Mouse (Mus musculus) cerebellum, postnatal 14 days (tissue): ENCODE measurements around the gene Tff3.

Experiments
- DNase-seq, 2 experiments: peaks; one replicate each; pipeline ENCODE4 v3.0.0; 2021; ENCODE audit warnings: mixed read lengths in 2 of 2

Tff3 gene

DNA sequence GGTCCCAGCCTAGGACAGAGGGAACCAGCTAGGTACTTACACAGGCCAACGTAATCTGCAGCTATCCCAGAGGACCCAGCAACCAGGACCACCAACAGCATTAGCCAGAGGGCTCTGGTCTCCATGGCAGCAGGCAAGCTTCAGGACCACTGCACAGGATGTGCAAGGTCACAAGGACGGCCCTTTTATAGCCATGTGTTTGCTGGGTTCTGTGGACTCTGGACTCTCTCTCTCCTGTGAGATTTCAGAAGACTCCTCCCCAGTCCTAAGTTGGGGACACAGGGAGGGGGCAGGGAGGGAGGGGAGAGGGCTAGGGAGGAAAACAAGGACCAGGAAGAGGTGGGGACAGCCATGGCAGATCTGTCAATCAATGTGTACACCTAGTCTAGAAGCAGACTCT is at the start of gene Tff3:
Gene Tff3 (minus strand): TSS at position 195 of the 400 bp plus-strand sequence.
- peak in 1 of 2 experiments; percentile 42 for DNase-seq

DNA sequence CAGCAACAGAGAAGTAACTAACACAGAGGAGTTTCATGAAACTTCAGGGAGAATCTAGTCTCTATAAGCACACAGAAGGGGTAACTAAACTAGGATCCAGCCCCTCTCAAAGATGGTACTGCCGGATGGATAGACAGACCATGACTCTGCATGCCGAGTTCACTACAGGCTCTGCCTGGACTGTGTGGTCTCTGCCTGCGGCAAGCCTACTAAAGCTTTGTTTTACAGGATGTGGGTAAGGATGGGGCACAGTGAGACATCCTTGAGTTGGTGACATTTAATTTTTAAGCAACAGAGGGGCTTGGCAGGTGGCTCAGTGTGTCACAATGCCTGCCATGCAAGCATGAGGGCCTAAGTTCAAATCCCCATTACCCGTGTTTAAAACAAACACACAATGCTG is 46.9 kb upstream of the Tff3 start:
- DNase-seq: no peak

DNA sequence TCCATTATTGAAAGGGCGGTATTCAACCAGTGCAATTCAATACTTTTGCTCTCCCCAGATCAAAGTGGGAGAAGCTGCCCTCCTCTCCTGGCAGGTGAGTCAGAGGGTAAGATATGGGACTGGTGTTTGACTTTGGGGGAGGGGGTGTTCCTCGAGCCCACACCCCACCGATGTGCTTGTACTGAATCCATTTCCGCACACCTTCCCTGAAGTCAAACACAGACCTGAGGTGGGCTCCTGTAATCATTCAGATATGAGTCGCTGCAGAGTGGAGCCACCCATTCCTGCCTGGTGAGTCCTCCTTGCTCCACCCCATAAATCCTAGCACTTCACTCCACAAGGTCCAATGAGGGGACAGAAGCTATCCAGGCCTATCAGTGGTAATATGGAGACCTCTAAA is 40.4 kb upstream of the Tff3 start:
- no peak for DNase-seq

DNA sequence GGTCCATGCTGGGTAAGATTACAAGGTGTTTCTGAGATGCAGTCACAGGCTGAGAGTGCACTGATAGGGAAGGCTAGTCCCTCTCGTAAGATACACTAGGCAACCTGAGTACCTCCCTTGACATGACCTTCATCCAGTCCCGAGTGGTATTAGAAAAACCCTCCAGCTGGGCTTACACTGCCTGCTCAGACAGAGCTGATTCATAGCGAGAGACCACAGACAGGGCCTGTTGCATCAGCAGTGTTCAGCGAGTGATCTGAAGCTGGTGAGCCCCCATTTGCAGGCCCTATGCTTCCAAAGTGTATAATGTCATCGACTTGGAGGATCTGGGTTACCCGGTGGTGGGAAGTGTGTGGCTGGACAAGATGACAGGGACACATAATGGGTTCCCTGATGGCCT is 35.7 kb upstream of the Tff3 start, which contains the start of gene Tff1:
Gene Tff1 (minus strand): TSS at position 151 of the 400 bp plus-strand sequence.
- DNase-seq: no peak

DNA sequence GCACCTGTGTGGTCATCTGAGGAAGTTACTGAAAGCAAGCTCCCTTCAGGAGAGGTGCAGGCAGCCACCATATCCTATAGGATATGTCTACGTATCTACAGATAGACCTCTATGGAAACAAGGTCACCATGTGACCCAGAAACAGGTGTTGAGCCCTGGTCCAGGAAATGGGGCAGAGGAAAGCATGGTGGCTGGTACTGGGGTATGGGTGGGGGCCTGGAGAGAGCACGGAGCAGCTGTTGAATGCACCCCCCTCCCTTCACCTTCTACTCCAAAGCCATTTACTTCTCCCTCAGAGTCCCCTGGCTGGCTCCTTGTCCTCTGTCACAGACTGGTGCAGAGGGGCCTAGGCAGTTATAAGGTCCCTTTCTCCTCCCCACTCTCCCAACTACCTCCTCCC is 34.4 kb upstream of the Tff3 start:
- DNase-seq: no peak

DNA sequence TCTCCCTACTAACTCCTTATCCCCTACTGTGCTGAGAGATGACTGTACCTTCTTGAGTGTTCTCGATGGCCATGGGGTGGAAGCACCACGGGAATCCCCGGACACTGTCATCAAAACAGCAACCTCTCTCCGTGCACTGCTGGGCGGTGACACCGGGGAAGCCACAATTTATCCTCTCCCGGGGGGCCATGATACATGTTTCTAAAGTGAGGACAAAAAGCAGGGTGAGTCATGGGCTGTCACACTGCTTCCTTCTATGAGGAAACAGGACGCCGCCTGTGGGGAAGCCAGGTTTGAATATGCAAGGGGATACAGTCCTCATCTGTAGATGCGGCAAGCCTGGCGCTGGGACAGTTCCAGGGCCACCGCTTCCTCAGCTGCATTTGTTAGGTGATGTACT is 33.2 kb upstream of the Tff3 start:
- DNase-seq: no peak

DNA sequence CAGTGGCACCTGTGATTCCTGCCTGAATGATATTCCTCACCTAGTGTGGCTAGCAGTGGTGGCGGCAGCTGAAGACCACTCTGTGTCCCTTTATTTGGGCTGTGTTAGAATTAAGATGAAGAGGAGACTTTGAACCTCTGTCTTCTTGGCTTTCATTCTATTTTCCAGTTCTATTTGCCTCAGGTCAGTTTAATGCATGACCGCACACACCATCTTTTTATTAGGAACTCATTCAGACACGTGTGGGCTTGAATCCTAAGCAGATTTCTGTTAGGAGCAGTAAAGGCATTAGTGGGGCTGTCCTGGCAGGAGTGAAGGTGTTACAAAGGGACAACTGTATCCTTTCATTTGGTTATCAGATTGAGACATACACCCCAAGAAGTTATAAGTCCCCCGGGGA is 30.8 kb upstream of the Tff3 start:
- DNase-seq: no peak

DNA sequence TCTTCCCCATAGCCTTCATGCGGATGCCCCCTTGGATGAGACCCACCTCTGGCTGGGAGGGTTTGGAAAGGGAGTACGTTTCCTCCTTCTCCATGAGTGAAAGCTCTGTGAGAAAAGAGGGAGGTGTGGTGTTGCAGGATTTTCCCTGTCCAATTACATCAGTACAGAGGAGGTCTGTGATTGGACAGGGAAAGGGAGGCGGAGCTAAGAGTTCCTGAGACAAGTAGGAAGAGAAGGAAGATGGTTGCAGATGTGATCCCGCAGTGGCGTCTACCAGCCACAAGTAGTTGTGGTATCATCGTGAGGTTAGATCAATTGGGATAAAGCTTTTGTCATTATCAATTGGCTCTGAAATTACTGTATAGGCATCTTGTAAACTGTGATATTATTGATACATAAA is 28.5 kb upstream of the Tff3 start:
- DNase-seq: no peak

DNA sequence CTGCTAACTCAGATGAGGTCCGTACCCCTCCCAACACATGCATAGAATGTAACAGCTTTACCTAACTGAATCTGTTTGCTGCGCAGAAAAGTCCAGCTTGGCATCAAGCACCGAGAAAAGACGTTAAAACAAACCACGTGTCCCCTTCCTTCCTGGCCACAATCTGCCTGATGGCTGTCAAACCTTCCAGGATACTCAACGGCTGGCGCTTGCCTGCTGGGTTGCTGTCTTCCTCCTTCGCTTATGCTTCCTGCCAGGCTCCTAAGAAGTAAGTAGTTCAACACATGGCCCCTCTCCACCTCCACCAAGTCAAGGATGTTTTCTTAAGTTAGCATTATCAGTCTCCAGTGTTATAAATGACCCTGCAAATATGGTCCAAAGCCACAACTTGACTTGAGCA is 24.3 kb upstream of the Tff3 start:
- DNase-seq: no peak

DNA sequence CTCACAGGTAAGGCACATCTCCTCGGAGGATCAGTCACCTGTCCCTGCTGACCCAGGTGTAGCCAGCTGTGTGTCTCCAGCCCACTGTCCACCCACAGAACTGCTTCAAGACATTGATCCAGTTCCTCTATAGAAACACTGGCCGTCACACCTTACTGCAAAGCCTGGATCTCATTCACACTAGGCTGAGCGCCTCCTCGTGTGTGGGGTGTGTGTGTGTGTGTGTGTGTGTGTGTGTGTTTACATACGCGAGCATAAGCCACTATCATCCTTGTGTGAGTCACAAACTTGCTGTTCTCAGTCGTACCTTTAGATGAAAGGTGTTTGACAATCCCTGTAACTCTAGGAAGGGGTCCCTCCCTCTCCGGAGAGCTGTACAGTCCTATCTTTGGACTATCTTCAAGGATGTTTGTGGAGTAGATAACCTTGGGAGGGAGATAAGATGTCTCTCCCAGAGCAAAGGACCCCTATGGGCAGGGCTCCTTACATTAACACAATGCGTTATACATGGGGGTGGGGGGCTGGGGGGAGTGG is 23.6 kb upstream of the Tff3 start:
- no peak for DNase-seq

DNA sequence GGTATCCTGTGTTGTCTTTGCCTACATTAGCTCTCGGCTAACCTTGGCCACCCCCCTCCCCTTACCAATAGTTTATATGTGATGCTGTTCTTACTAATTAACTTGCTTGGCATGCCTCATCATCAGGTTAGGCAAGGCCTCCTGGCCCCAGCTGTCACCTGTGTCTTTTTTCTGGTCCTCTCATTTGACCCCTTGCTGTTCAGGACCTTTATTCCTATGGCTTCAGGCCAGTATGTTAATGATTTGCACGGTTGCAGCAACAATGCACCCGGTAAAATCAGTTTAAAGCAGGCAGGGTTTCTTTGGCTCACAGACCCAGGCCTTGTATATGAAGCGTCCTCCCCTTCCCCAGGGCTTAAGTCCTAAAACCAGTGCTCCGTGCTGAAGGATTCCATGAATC is 23.1 kb upstream of the Tff3 start:
- no peak for DNase-seq

DNA sequence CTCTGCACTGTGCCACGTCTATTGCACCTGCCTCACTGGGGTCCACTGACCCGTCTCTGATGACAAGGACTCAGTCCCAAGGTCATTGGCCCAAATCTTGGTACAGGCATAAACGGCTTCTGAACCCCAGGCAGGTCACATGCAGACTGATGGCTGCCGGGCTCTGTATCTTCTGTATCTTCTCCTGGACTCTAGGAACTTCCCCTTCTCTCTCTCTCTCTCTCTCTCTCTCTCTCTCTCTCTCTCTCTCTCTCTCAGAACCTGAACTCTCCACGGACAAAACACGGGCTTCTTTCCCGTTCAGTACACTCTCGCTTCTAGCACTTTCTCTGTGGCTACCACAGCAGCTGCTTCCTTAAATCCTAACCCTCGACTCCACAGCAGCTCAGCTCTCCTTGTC is 16.6 kb upstream of the Tff3 start:
- no peak for DNase-seq

DNA sequence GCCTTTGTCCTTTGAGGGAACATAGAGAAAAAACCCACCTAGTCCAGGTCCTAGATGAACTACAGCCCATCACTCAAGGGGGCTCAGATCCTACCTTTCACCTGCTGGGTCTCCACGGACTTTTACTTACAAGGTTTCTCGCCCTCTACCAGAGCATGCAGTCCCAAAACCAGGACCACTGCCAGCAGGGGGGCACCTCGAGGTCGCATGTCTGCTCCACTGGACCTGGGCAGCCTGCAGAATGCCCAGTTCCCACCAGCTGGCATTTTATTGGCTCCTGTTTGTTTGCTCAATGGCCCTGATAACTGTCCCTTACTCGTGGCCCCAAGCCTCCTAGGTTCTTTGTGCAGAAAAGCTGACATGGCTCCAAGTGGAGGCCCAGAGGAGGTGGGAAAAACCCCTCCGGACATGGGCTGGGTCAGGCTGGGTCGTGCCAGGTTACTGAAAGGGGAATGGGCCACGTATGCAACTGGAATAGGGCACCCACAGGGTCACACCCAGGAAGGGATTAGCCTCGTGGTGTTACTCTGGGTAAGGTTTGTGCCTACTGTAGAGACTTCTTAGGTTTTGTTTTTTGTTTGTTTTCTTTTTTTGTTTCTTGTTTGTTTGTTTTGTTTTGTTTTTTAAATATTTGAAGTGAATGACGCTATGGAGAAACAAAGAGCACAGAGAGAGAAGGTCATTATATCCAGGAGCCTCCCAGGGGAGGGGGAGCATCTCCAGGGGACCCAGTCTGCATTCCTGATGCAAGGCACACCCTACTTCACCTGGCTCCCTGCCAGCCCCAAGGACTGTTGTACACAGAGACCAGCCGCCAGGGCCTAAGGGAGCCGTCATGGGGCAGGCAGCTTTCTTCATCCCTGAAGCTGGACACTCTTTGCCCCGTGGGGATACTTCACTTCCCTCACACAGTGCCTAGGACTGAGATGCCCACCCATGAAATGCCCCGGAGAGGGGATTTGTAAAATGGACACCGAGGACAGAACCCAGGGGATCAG is 14.9 kb upstream of the Tff3 start, which contains the start of gene Tff2:
Gene Tff2 (minus strand): TSS at position 243 of the 998 bp plus-strand sequence.
- no peak for DNase-seq

DNA sequence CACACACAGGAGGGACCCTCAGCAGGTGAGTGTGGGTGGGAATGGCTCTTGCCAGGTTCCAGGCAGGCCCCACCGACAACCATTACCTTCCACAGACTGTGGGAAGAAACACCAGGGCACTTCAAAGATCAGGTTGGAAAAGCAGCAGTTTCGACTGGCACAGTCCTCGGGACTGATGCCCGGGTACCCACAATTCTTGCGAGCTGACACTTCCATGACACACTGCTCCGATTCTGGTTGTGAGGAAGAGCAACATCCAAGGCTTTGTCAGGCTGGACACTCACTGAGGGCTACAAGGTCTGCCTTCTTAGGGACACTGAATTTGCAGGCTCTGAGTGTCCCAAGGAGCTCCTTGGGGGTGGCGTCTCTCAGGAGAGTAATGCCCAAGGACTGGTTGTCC is 12.7 kb upstream of the Tff3 start:
- no peak for DNase-seq

DNA sequence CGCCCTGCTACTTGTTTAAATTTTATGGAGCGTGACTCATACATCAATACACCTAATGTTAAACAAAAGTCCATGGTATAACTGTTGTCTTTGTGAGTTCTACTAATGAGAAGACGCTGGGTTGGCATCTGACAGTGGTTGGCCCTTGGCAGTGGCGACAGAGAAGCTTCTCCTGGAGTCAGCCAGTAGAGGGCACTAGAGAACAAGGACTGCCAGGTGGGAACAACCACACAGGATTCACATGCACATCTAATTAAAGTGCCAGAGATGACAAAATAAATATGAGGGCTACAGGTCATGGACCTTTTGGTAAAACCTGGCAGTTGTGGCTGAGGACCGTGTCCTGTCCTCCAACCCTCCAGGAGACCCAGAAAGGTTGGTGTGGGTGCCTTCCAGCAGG is 9.0 kb upstream of the Tff3 start:
- peak; percentile 86 to 89 for DNase-seq

DNA sequence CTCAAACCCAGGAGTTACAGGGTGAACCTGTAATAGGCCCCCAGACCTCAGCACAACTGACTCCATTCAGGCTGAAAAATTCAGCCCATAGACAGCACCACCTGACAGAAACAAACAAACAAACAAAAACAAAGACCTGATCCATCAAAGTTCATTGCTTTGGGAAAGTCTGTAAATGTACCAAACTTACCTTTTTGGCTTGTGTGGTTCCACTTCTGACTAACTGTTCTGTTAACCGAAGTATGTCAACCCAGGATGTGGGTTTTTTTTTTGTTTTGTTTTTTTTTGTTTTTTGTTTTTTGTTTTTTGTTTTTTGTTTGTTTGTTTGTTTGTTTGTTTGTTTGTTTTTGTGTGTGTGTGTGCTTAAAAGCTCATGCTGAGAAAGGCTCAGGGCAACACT is 7.4 kb upstream of the Tff3 start:
- DNase-seq: no peak

DNA sequence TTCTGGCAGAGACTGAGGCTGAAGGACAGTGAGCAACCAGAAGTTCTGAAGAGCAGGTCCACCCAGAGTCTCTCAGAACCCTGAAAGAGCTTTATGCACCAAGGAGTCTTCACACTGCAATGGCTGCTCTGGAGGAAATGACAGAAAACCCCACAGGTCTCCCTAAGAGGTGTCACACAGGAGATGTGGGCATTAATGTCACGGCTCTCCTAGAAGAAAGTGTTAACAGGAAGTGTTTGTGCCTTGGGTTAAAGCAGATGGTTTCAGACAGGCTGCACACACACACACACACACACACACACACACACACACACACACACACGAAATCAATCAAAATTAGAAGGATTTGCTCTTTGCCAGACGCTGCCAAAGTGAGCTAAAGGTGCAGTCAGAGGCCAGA is 6.8 kb upstream of the Tff3 start:
- DNase-seq: no peak

DNA sequence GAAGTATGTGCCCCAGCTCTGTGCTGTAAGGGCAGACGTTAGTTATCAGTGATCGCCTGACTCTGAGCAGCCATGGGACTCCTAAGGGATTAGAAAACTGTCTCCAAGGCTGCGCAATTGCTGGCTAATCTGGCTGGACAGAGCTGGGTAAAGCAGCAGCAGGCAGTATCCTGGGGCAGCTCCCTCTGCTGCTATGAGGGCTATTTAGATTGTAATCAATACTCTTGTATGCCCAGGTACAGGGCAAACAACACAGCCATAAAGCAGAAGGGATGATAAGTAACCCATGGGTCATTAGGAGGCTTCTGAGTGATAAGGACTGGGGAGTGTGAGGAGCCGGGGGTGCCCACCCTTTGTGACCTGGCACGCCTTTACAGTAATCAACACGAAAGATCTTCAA is 5.5 kb upstream of the Tff3 start:
- DNase-seq: no peak

DNA sequence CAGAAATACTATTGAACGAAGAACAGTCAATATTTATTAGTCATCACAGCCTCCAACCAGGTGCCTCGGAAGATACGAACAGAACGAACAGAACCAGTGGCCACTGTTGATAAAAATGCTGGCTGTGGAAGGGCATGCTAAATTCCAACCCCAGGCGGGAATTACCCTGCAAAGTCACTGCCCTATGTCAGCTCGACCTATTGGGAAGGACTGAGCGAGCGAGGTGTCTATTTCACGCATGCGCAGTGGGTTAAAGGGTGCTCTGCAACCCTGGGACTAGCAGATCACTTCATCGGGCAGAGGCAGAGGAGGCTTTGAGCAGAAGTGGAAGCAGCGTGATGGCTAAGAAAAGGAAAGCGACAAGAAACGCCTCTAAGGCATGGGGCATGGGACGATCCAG is 4.3 kb upstream of the Tff3 start:
- DNase-seq: no peak

DNA sequence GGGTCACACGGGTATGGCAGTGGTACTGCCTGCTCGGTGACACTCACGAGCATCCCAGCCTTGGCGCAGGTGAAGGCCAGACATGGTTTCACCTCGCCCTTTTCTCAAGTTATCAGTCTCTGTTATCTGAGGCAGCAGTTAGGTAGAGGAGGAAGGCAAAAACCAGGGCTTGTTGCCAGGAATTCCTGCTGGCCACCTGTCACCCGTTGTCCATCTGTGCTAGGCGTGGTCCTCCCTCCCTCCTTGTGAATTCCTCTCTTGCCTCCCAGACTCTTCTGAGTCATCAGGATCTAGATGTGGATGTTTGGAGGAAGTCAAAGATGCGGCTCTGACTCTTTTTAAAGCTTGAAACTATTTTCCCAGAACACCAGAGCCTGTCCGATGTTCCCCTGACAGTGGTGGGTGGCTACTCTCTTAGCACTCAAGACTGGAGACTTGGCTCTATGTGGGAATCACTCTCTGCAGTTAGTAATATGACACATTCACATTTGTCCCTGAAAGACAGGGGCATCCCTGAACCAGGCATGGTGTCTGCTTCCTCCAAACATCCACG is 1.9 kb upstream of the Tff3 start:
- peak; percentile 88 to 95 for DNase-seq

DNA sequence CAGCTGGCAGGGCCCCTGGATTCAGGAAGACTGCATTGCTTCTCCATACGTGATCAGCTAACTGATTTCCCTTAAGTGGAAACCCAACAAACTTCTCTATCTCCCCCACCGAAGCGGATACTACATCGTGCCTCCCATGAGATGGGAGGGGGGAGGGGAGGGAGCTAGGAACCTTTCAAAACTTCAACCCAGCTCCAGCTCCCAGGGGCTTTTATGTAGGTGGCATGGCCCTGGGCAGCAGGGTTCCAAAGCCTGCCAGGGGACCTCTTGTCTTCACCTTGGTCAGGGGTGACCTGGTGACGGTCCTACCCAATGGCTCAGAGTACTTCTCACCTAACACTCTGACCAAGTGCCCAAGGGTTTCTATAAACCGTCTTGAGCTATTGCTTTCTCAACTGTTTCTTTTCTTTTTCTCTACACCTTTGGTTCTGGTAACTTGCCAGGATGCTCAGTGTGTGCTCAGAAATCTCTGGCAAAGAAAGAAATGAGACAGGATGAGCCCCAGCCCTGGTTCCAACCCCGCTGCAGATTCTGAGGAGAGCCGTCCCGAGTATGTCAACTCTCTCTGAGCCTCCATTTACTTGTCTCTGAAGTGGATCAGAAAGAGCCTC is 633 bp downstream of the Tff3 start:
- DNase-seq: peak; percentile 53 to 69

DNA sequence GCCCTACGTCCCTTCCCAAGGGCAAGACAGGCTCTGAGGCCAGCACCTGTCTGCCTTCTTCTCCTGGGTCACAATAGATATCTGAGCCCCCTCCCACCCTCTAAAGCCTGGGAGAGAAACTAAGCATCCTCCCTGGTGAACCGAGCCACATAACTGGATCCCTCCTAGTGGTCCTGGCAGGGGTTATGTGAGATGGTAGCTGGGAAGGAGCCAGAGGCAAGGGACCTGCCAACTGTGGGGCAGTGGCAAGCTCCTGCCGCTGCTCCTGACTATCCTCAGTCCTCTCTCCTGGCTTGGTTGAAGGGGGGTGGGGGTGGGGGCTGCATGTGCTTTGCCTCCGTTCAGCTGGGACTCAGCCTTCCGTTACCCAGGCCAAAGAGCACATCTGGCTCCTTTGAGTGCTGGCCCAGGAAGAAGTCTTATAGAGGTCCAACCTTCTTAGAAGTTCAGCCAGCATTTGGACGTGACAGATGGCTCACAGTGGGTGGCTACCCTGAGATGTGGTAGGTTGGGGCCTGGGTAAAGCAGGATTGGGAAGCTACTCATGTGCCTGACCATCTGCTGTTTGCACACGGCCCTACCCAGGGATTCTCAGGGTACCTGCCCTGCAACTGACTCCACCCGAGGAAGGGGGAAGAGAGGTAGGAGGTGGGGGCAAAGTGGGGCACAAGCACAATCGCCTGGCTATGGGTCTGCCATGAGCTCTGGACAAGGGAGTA is 3.7 kb downstream of the Tff3 start:
- DNase-seq: peak; percentile 97 to 98

DNA sequence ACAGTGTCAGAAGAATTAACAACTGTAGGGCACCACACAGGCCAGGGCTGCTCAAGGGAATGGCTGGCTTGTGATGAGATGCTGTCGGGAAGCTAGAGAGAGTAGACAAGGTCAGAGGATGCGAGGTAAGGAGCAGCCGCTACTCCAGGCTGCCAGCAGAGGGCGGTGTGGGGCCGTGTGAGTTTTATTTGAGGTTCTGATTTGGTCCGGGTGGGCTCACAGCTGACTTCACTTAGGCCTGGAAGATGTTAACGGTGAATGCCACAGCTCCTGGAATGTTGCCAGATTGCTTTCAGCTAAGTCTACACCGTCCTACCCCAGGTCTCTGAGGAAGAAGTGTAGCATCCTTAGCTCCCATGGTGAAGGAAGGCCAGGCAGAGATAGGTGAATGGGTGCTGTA is 7.5 kb downstream of the Tff3 start:
- DNase-seq: peak; percentile 89 to 94
